Mouse (Mus musculus) limb, embryonic 15.5 days (tissue): ENCODE results near the gene Prf1. TPM values are rescaled to one million over a fixed set of nuclear protein-coding genes. Genes with fewer than 3 reads are reported as not detected.

ENCODE experiments used
- ATAC-seq: fragments of 200-750 bp; cut with Nextera tagmentation; 2 replicates; pipeline ENCODE4 v1.8.0; 2017; ENCODE audit warnings: low read depth, moderate TSS enrichment; ENCODE audit not compliant: insufficient number of reproducible peaks, low FRiP score, low TSS enrichment
- H3K27ac ChIP-seq: fragments of 300-500 bp; sonication (generic); 2 replicates; pipeline ENCODE4 v1.5.1; 2015; ENCODE audit warnings: moderate library complexity, mild to moderate bottlenecking, inconsistent platforms
- H3K27me3 ChIP-seq: fragments of 300-500 bp; sonication (generic); 2 replicates; pipeline ENCODE4 v1.6.1; 2015; ENCODE audit warnings: inconsistent platforms
- H3K36me3 ChIP-seq: fragments of 300-500 bp; sonication (generic); 2 replicates; pipeline ENCODE4 v1.6.1; 2015; ENCODE audit warnings: inconsistent platforms
- H3K4me1 ChIP-seq: fragments of 300-500 bp; sonication (generic); 2 replicates; pipeline ENCODE4 v1.6.1; 2015; ENCODE audit warnings: inconsistent platforms
- H3K4me2 ChIP-seq: fragments of 300-500 bp; sonication (generic); 2 replicates; pipeline ENCODE4 v1.6.1; 2015; ENCODE audit warnings: mild to moderate bottlenecking, inconsistent platforms
- H3K4me3 ChIP-seq: fragments of 300-500 bp; sonication (generic); 2 replicates; pipeline ENCODE4 v1.5.1; 2015; ENCODE audit warnings: mild to moderate bottlenecking, inconsistent platforms
- H3K9ac ChIP-seq: fragments of 300-500 bp; sonication (generic); 2 replicates; pipeline ENCODE4 v1.6.1; 2015; ENCODE audit warnings: inconsistent platforms
- H3K9me3 ChIP-seq: fragments of 300-500 bp; sonication (generic); 2 replicates; pipeline ENCODE4 v1.6.1; 2016; ENCODE audit warnings: inconsistent platforms
- WGBS: fragments of 180-500 bp; shearing (Covaris S2); methylation state at CpG from one replicate; pipeline ENCODE4 v1.1.7; 2015; 5-methylcytosine and 5-hydroxymethylcytosine counted together
- polyA plus RNA-seq: library from polyadenylated mRNA; unstranded; fragments of >200 nt; fragmentation: Nextera tagmentation; extraction: Ambion mirVana; gene quantifications from 2 replicates; pipeline ENCODE4 v1.2.1, GENCODE M21; 2015

The Prf1 gene
- 0.09 TPM in 1 of 2 replicates, not detected in the other for polyA plus RNA-seq

DNA sequence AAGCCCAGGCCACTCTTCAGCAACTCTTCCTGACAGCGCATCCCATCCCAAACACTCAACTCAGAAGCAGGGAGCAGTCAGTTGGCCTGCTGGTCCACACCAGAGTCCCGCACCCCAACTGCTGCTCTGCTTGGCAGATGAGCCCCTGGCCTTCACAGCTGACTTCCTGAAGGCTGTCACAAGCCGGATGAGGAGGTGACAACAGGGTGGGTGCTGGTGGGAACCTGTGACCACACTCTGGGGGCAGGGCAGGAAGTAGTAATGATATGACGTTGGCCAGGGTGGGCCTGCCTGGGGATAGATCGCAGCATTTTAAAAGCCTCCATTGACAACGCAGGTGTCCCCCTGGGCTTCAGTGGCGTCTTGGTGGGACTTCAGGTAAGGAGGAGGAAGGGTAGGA lies at the start of gene Prf1:
Prf1 (plus strand) TSS at position 357 of the 400 bp plus-strand sequence.
- no peak within 1 kb of the TSS for H3K4me2 ChIP-seq
- H3K27me3 ChIP-seq, result no peaks in the 10 kb centered on the region
- H3K4me1 ChIP-seq, result no peaks in the 10 kb centered on the region
- no peak within 1 kb of the TSS for H3K9ac ChIP-seq
- no peaks in the 10 kb centered on the region for H3K36me3 ChIP-seq
- no peak within 1 kb of the TSS for H3K4me3 ChIP-seq
- 78% methylated on average over 7 of the region's 7 CpGs for WGBS
- ATAC-seq, result no peak
- no peaks in the 10 kb centered on the region for H3K9me3 ChIP-seq
- H3K27ac ChIP-seq, result no peak within 1 kb of the TSS

DNA sequence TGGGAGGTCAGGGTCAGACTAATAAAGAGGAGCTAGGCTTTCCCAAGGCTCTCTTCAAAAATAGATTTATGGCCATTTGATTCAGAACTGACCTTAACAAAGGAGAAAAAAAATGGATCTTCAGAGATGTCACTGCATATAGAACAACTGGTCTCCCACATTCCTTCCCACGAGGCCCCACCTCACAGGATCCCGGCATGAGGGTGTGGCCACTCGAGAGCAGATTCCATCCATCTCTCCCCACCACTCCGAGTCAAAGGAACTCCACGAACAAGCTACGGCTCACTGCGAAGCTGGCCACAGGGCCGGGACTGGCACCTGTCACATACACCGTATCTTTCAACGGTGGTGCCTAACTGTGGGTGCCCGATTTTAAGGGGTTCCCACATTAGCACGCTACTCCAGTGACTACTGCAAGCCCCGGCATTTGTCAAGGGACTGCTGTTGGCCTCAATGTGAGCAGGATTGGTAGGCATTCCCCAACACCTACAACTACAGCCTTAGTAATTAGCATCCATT lies 49.0 kb upstream of the Prf1 start:
- WGBS, result 72% methylated on average over 13 of the region's 13 CpGs
- no peak for ATAC-seq
- Histone ChIP-seq H3K27ac (no peak overlapping the region), H3K27me3 (no peaks in the 10 kb centered on the region), H3K9me3 (no peaks in the 10 kb centered on the region), H3K4me3 (no peak overlapping the region), H3K4me2 (no peak overlapping the region), H3K36me3 (no peaks in the 10 kb centered on the region; the same call in 1 of the 2 replicates), H3K4me1 (peaks cover 7% of the 10 kb centered on the region; the same call in 1 of the 2 replicates), H3K9ac (no peak overlapping the region)

GRCm38 (mm10) chr10:61249951-61250350 lies 47.7 kb upstream of the Prf1 start:
- Histone ChIP-seq H3K9ac (no peak overlapping the region), H3K36me3 (no peaks in the 10 kb centered on the region; the same call in 1 of the 2 replicates), H3K27ac (no peak overlapping the region), H3K9me3 (no peaks in the 10 kb centered on the region), H3K4me3 (no peak overlapping the region), H3K4me1 (peaks cover 17% of the 10 kb centered on the region), H3K27me3 (no peaks in the 10 kb centered on the region), H3K4me2 (no peak overlapping the region)
- 53% methylated on average over 2 of the region's 2 CpGs for WGBS
- ATAC-seq, result no peak

- no peak overlapping the region for H3K4me3 ChIP-seq
- WGBS, result 39% methylated on average over 6 of the region's 6 CpGs
Measured at GRCm38 (mm10) chr10:61254761-61255160, 42.9 kb upstream of the Prf1 start.

GRCm38 (mm10) chr10:61255190-61255589 lies 42.4 kb upstream of the Prf1 start:
- H3K4me2 ChIP-seq, result no peak overlapping the region
- H3K4me3 ChIP-seq, result no peak overlapping the region
- WGBS, result 62% methylated on average over 8 of the region's 8 CpGs
- ATAC-seq, result no peak
- no peak overlapping the region for H3K27ac ChIP-seq
- no peaks in the 10 kb centered on the region for H3K36me3 ChIP-seq
- no peak overlapping the region for H3K9ac ChIP-seq
- peaks cover 18% of the 10 kb centered on the region for H3K4me1 ChIP-seq
- H3K27me3 ChIP-seq, result no peaks in the 10 kb centered on the region
- no peaks in the 10 kb centered on the region for H3K9me3 ChIP-seq

More at GRCm38 (mm10) chr10:61254761-61255160, 42.9 kb upstream of the Prf1 start:
- no peak for ATAC-seq
- Histone ChIP-seq H3K4me1 (peaks cover 21% of the 10 kb centered on the region), H3K27me3 (no peaks in the 10 kb centered on the region), H3K9ac (no peak overlapping the region), H3K4me2 (no peak overlapping the region), H3K36me3 (no peaks in the 10 kb centered on the region), H3K9me3 (no peaks in the 10 kb centered on the region), H3K27ac (no peak overlapping the region)

- Histone ChIP-seq H3K36me3 (no peaks in the 10 kb centered on the region), H3K27me3 (no peaks in the 10 kb centered on the region), H3K4me1 (peaks cover 22% of the 10 kb centered on the region), H3K9ac (no peak overlapping the region), H3K9me3 (no peaks in the 10 kb centered on the region), H3K4me2 (no peak overlapping the region), H3K4me3 (no peak overlapping the region), H3K27ac (no peak overlapping the region)
- WGBS, result 82% methylated on average over 9 of the region's 9 CpGs
- ATAC-seq, result no peak
Measured at GRCm38 (mm10) chr10:61256665-61257064, 41.0 kb upstream of the Prf1 start.

- H3K9ac ChIP-seq, result no peak overlapping the region
- H3K27ac ChIP-seq, result no peak overlapping the region
- H3K9me3 ChIP-seq, result no peaks in the 10 kb centered on the region
- no peaks in the 10 kb centered on the region for H3K36me3 ChIP-seq
- 83% methylated on average over 1 of the region's 1 CpGs for WGBS
- H3K4me2 ChIP-seq, result no peak overlapping the region
- H3K4me3 ChIP-seq, result no peak overlapping the region
- H3K4me1 ChIP-seq, result peaks cover 28% of the 10 kb centered on the region
- no peak for ATAC-seq
- H3K27me3 ChIP-seq, result no peaks in the 10 kb centered on the region
Measured at GRCm38 (mm10) chr10:61258131-61258530, 39.5 kb upstream of the Prf1 start.

DNA sequence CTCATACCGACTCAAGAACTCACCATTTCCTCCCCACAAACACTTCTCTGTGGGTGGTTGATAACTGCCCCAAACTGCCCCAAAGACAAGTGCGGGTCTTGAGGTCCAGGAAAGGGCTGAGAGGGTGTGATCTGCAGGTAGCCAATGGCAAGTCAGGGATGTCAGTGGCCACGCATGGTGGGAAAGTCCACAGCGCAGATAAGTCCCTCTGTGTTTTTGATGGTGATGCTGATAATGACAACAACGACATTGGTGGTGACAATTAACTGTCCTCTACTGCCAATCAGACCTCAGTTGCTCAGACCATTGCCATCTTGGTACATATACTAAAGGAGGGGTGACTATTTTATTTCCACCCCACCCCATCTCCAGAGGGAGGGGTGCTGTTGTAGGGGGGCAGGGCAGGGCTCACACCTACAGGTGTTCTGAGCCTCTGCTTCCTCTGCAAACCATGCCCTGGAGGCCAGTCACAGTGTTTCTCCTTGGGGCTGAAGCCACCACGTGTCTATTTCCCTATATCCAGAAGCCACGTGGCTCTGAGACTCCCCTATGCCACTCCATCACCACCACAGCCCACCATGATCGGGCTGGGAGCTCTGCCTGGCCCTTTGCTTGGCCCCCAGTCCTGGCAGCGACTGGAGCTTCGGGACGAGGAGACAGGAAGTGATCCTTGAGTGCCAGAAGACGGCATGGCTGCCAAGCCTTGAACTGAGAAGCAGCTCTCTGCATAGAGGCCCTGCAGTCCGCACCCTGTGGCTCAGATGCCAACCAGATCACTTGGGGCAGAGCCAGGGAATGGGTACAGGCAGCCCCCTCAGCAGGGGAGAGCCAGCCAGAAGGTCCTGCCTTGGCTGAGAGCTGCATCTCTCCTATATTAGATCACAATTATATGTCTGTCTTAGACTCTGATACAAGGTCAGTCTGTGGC lies 36.1 kb upstream of the Prf1 start:
- no peaks in the 10 kb centered on the region for H3K36me3 ChIP-seq
- H3K4me3 ChIP-seq, result no peak overlapping the region
- ATAC-seq, result peak; percentile 22; the same call in 1 of the 2 replicates
- WGBS, result 52% methylated on average over 13 of the region's 13 CpGs
- no peak overlapping the region for H3K9ac ChIP-seq
- H3K9me3 ChIP-seq, result no peaks in the 10 kb centered on the region
- H3K4me1 ChIP-seq, result peaks cover 19% of the 10 kb centered on the region
- H3K4me2 ChIP-seq, result no peak overlapping the region
- H3K27me3 ChIP-seq, result no peaks in the 10 kb centered on the region
- no peak overlapping the region for H3K27ac ChIP-seq

GRCm38 (mm10) chr10:61263606-61264005 lies 34.0 kb upstream of the Prf1 start:
- H3K4me2 ChIP-seq, result no peak overlapping the region
- no peaks in the 10 kb centered on the region for H3K27me3 ChIP-seq
- H3K4me1 ChIP-seq, result peaks cover 19% of the 10 kb centered on the region
- 77% methylated on average over 8 of the region's 8 CpGs for WGBS
- H3K9me3 ChIP-seq, result no peaks in the 10 kb centered on the region
- ATAC-seq, result no peak
- 0 out of 2 replicates have a peak, but pooled peaks cover 5% of the 10 kb centered on the region for H3K36me3 ChIP-seq
- no peak overlapping the region for H3K9ac ChIP-seq
- peak overlapping the region; percentile 55; the same call in 1 of the 2 replicates for H3K27ac ChIP-seq
- no peak overlapping the region for H3K4me3 ChIP-seq

DNA sequence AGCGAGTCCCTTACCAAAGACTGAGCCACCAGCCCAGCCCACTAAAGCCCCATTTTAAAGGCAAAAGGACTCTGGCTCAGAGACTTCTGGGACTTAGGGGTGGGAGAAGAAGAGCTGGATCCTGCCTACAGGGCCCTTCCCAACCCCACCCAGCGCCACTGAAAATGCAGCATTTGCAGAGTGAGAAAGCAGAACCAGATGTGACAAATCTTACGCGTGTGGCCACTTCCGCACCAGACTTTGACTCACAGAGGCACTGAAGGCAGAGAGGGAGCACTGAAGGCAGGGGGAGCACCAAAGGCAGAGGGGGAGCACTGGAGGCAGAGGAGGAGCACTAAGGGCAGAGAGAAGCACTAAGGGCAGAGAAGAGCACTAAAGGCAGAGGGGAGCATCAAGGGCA lies 30.3 kb upstream of the Prf1 start:
- no peak for ATAC-seq
- H3K27ac ChIP-seq, result no peak overlapping the region
- 52% methylated on average over 5 of the region's 5 CpGs for WGBS

DNA sequence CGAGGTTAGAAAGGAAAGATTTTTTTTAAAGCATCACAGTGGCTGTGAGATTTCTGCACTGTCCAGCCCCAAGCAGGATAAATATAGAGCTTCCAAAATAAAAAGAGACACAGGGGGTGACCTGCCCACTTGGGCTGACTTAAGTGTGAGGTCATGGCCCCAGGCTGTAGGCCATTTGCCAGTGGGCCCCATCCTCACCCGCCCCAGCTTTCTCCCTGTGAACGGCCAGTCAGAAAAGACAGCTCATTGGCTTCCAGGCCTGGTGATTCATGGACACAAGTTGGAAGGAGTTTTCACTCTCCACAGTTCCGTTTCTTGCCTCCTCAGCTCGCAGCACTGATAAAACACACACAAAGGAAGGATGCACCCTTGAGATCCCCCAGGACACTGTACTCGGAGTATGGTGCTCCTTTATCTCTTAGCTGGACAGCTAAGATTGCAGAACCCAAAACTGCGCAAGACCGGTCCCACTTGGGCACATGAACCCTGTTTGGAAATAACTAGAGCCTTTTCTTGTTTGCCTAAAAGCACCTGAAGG lies 25.5 kb upstream of the Prf1 start:
- no peaks in the 10 kb centered on the region for H3K36me3 ChIP-seq
- peak overlapping the region; percentile 93 for H3K4me2 ChIP-seq
- H3K9me3 ChIP-seq, result no peaks in the 10 kb centered on the region
- H3K4me1 ChIP-seq, result peaks cover 40% of the 10 kb centered on the region
- peak overlapping the region; percentile 63 for H3K4me3 ChIP-seq
- WGBS, result 53% methylated on average over 8 of the region's 8 CpGs
- no peak overlapping the region for H3K9ac ChIP-seq
- no peak for ATAC-seq
- H3K27ac ChIP-seq, result peak overlapping the region; percentile 54; the same call in 1 of the 2 replicates
- H3K27me3 ChIP-seq, result no peaks in the 10 kb centered on the region

More for the DNA sequence above, 30.3 kb upstream of the Prf1 start:
- Histone ChIP-seq H3K36me3 (0 out of 2 replicates have a peak, but pooled peaks cover 5% of the 10 kb centered on the region), H3K9ac (no peak overlapping the region), H3K4me2 (no peak overlapping the region), H3K4me1 (peaks cover 20% of the 10 kb centered on the region), H3K4me3 (no peak overlapping the region), H3K27me3 (no peaks in the 10 kb centered on the region), H3K9me3 (no peaks in the 10 kb centered on the region)

- Histone ChIP-seq H3K9me3 (no peaks in the 10 kb centered on the region), H3K36me3 (no peaks in the 10 kb centered on the region), H3K27ac (peak overlapping the region; percentile 84), H3K9ac (peak overlapping the region; percentile 68), H3K4me3 (peak overlapping the region; percentile 63), H3K4me1 (peaks cover 40% of the 10 kb centered on the region), H3K27me3 (no peaks in the 10 kb centered on the region), H3K4me2 (peak overlapping the region; percentile 93)
- 34% methylated on average over 5 of the region's 5 CpGs for WGBS
- no peak for ATAC-seq
Measured at GRCm38 (mm10) chr10:61272631-61273030, 25.0 kb upstream of the Prf1 start.
